ENCODE assay signal across 8 mouse cellular contexts in the genomic region with DNA sequence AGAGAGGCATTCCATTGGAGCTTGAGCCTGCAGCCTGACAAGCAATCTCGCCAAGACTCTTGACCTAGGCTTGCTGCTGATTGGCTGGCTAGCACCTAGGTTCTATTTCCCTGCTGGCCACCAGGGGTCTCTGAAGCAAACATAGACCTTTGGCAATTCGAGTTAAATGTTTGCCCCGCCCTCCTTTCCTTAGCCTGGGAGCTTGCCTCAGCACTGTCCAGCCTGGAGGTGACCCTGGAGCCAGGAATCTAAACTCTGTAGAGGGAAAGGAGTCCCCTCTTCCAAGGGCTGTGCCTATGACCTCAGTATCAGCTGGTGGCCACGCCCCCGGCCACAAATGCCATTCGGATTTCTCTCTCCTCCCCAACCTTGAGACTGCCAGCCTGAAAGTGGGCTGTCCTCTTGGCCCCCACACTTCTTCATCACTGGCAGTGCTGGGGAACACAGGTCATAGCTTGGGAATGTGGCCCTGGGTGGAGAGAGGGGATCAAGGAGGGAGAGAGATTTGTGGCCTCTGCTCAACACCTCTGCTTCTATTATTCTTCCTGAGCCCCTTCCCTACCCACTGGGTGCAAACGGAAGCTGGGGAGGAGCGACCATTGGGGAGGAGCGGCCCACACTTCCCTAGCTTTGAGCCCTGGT. TPM values are rescaled to one million over a fixed set of nuclear protein-coding genes. Genes with fewer than 3 reads are reported as not detected.
DNase-seq lines count a peak whose midpoint lies in the region; ATAC-seq lines count a peak whose summit lies in the region.

No protein-coding gene starts in this region.

- 0 out of 2 replicates have a peak overlapping the region, but pooled peaks have one; percentile 36 for H3K4me2 ChIP-seq in hindbrain, embryonic 13.5 days
- H3K4me2 ChIP-seq in limb, embryonic 13.5 days (replicated peaks), result peak overlapping the region; percentile 59
- H3K4me2 ChIP-seq in midbrain, embryonic 13.5 days (replicated peaks), result no peak overlapping the region

- 13% methylated on average over 9 of the region's 9 CpGs for WGBS in hindbrain, embryonic 13.5 days
- 9% methylated on average over 9 of the region's 9 CpGs for WGBS in limb, embryonic 13.5 days
- 17% methylated on average over 9 of the region's 9 CpGs for WGBS in midbrain, embryonic 13.5 days

- no peak overlapping the region for H3K4me3 ChIP-seq in hindbrain, embryonic 13.5 days
- no peak overlapping the region for H3K4me3 ChIP-seq in limb, embryonic 13.5 days
- H3K4me3 ChIP-seq in midbrain, embryonic 13.5 days (replicated peaks), result no peak overlapping the region

- no peaks in the 10 kb centered on the region for H3K9me3 ChIP-seq in hindbrain, embryonic 13.5 days
- no peaks in the 10 kb centered on the region for H3K9me3 ChIP-seq in limb, embryonic 13.5 days
- no peaks in the 10 kb centered on the region for H3K9me3 ChIP-seq in midbrain, embryonic 13.5 days

- H3K27me3 ChIP-seq in hindbrain, embryonic 13.5 days, result 0 out of 2 replicates have a peak, but pooled peaks cover 2% of the 10 kb centered on the region
- no peaks in the 10 kb centered on the region for H3K27me3 ChIP-seq in limb, embryonic 13.5 days
- H3K27me3 ChIP-seq in midbrain, embryonic 13.5 days, result no peaks in the 10 kb centered on the region

- H3K27ac ChIP-seq in hindbrain, embryonic 13.5 days, result peak overlapping the region; percentile 72
- H3K27ac ChIP-seq in limb, embryonic 13.5 days, result peak overlapping the region; percentile 79
- peak overlapping the region; percentile 67 for H3K27ac ChIP-seq in midbrain, embryonic 13.5 days

- peaks cover 27% of the 10 kb centered on the region for H3K4me1 ChIP-seq in hindbrain, embryonic 13.5 days (replicated peaks)
- peaks cover 28% of the 10 kb centered on the region for H3K4me1 ChIP-seq in limb, embryonic 13.5 days
- H3K4me1 ChIP-seq in midbrain, embryonic 13.5 days (replicated peaks), result peaks cover 32% of the 10 kb centered on the region

- H3K36me3 ChIP-seq in hindbrain, embryonic 13.5 days, result peaks cover 41% of the 10 kb centered on the region
- H3K36me3 ChIP-seq in limb, embryonic 13.5 days, result peaks cover 56% of the 10 kb centered on the region
- H3K36me3 ChIP-seq in midbrain, embryonic 13.5 days, result peaks cover 32% of the 10 kb centered on the region

- 0 out of 2 replicates have a peak, but pooled peaks have one; percentile 25 for ATAC-seq in hindbrain, embryonic 13.5 days (ENCODE audit: low FRiP score)
- peak; percentile 52; the same call in 1 of the 2 replicates for ATAC-seq in limb, embryonic 13.5 days (ENCODE audit: low FRiP score, low read depth)
- peak; percentile 59 for ATAC-seq in midbrain, embryonic 13.5 days

- peak; percentile 76 for DNase-seq in urinary bladder, postnatal 14 days (ENCODE audit: low spot score)
- DNase-seq in urinary bladder, postnatal 10 days (ENCODE audit: low spot score), result no peak
- DNase-seq in cerebellum, adult 11-12 months, result peak; percentile 85
- DNase-seq in gastrocnemius, adult 18-20 months (ENCODE audit: low spot score), result peak; percentile 93
- peak; percentile 21 to 54 for DNase-seq in thymus, postnatal 10 days (ENCODE audit: low spot score in 2 of 2)

- 0 out of 2 replicates have a peak overlapping the region, but pooled peaks have one; percentile 51 for H3K9ac ChIP-seq in hindbrain, embryonic 13.5 days
- no peak overlapping the region for H3K9ac ChIP-seq in limb, embryonic 13.5 days
- peak overlapping the region; percentile 47; the same call in 1 of the 2 replicates for H3K9ac ChIP-seq in midbrain, embryonic 13.5 days (replicated peaks)

RNA-seq across cellular contexts. Expression of gene Speg, which starts 23.8 kb away (rescaled TPM):
- total RNA-seq in gastrocnemius, adult 18-20 months (2021), result 100 to 1,000 TPM; 255 to 257 TPM
- 15.9 and 16.0 TPM in 2 replicates for polyA plus RNA-seq in hindbrain, embryonic 13.5 days (2015; fragmentation: Nextera tagmentation; extraction: Ambion mirVana)
- 20.7 and 21.3 TPM in 2 replicates for polyA plus RNA-seq in limb, embryonic 13.5 days (2015; fragmentation: Nextera tagmentation; extraction: Ambion mirVana)
- polyA plus RNA-seq in midbrain, embryonic 13.5 days (2015; fragmentation: Nextera tagmentation; extraction: Ambion mirVana), result 11.2 and 12.8 TPM in 2 replicates

RNA-seq across cellular contexts. Expression of gene Gmppa, which starts 36.8 kb away (rescaled TPM):
- total RNA-seq in gastrocnemius, adult 18-20 months (2021), result 10 to 100 TPM; 37.3 to 44.6 TPM
- polyA plus RNA-seq in hindbrain, embryonic 13.5 days (2015; fragmentation: Nextera tagmentation; extraction: Ambion mirVana), result 84.0 and 84.4 TPM in 2 replicates
- polyA plus RNA-seq in limb, embryonic 13.5 days (2015; fragmentation: Nextera tagmentation; extraction: Ambion mirVana), result 70.1 and 71.8 TPM in 2 replicates
- 78.4 and 88.8 TPM in 2 replicates for polyA plus RNA-seq in midbrain, embryonic 13.5 days (2015; fragmentation: Nextera tagmentation; extraction: Ambion mirVana)

RNA-seq across cellular contexts. Expression of gene Des, which starts 38.8 kb away (rescaled TPM):
- 1,000 to 10,000 TPM; 2,427 to 2,600 TPM for total RNA-seq in gastrocnemius, adult 18-20 months (2021)
- 1.8 and 2.9 TPM in 2 replicates for polyA plus RNA-seq in hindbrain, embryonic 13.5 days (2015; fragmentation: Nextera tagmentation; extraction: Ambion mirVana)
- polyA plus RNA-seq in limb, embryonic 13.5 days (2015; fragmentation: Nextera tagmentation; extraction: Ambion mirVana), result 52.1 and 56.1 TPM in 2 replicates
- 0.84 and 1.1 TPM in 2 replicates for polyA plus RNA-seq in midbrain, embryonic 13.5 days (2015; fragmentation: Nextera tagmentation; extraction: Ambion mirVana)

RNA-seq across cellular contexts. Expression of gene Asic4, which starts 51.4 kb away (rescaled TPM):
- not detected for total RNA-seq in gastrocnemius, adult 18-20 months (2021)
- 25.9 and 29.3 TPM in 2 replicates for polyA plus RNA-seq in hindbrain, embryonic 13.5 days (2015; fragmentation: Nextera tagmentation; extraction: Ambion mirVana)
- 0.65 and 0.80 TPM in 2 replicates for polyA plus RNA-seq in limb, embryonic 13.5 days (2015; fragmentation: Nextera tagmentation; extraction: Ambion mirVana)
- polyA plus RNA-seq in midbrain, embryonic 13.5 days (2015; fragmentation: Nextera tagmentation; extraction: Ambion mirVana), result 57.3 and 81.6 TPM in 2 replicates

Comparison
In these comparisons a context has a peak if more than half of its experiments do, and no peak if none do; other contexts are left out.
1. RNA of gene Des, which starts 38.8 kb away (polyA plus RNA-seq): 52.1 to 56.1 TPM in limb, embryonic 13.5 days; 1.8 to 2.9 TPM in hindbrain, embryonic 13.5 days and 0.84 to 1.1 TPM in midbrain, embryonic 13.5 days; every median in the first group is over 10 times any median in the second.
2. Peak in every context shown above with its lines, with median percentiles within 50 percentile points of each other: ATAC-seq and H3K27ac ChIP-seq.